2 mouse cellular contexts compared by ENCODE assay signal in genomic region chr11:97648541-97648940, GRCm38 (mm10). TPM values are rescaled to one million over a fixed set of nuclear protein-coding genes. Genes with fewer than 3 reads are reported as not detected.
DNase-seq lines count a peak whose midpoint lies in the region; TF ChIP-seq lines count a peak whose summit lies in the region.
"Not testable (repeated sequence)": the region's sequence is repeated elsewhere in the genome, so short reads cannot be mapped to it uniquely, and the experiment has no call there.

No protein-coding gene starts in this region.

- not testable (repeated sequence) for TF ChIP-seq RAD21 in CH12.LX (IDR thresholded peaks at IDR 0.05; ENCODE audit: low read depth, low read length); MEL (IDR thresholded peaks at IDR 0.05; ENCODE audit: low read depth, low read length)

- not testable (repeated sequence) for H3K4me3 ChIP-seq in CH12.LX (replicated peaks in 1 of 3; ENCODE audit: low read depth in 2 of 3, low read length in 2 of 3, poor library complexity in 1 of 3); MEL (ENCODE audit: control insufficient read depth in 1 of 2, insufficient read depth in 1 of 2, low read depth in 2 of 2, low read length in 2 of 2)

- not testable (repeated sequence) for TF ChIP-seq POLR2A in CH12.LX (IDR thresholded peaks at IDR 0.05; ENCODE audit: low read depth, low read length); MEL (IDR thresholded peaks at IDR 0.05; ENCODE audit: control insufficient read depth in 1 of 2, insufficient read depth in 1 of 2, low read depth in 1 of 2, low read length in 2 of 2, poor library complexity in 1 of 2)

- in situ Hi-C loops in CH12.LX (cut with MboI; ENCODE audit: low pct_ligation_motif_present, low pct_unique_long_range_greater_than_20kb, low sequenced_read_pairs), result not testable (repeated sequence)

- TF ChIP-seq EP300 in CH12.LX (IDR thresholded peaks at IDR 0.05; ENCODE audit: low read length); MEL (IDR thresholded peaks at IDR 0.05; ENCODE audit: low read depth in 1 of 2, low read length in 2 of 2): not testable (repeated sequence)

- not testable (repeated sequence) for H3K79me2 ChIP-seq in CH12.LX (replicated peaks; ENCODE audit: control insufficient read depth, extremely low read depth, insufficient read depth, poor library complexity, severe bottlenecking); MEL (ENCODE audit: control insufficient read depth, insufficient read depth, low read length, poor library complexity)

- H3K4me1 ChIP-seq in CH12.LX (ENCODE audit: control insufficient read depth in 1 of 2, insufficient read depth in 2 of 2), result peaks cover 2 to 22% of the 10 kb centered on the region in 2 experiments; a peak in 2 of 4 replicates
- not testable (repeated sequence) for H3K4me1 ChIP-seq in MEL (ENCODE audit: control insufficient read depth in 1 of 2, insufficient read depth in 2 of 2, low read length in 2 of 2)

- H3K9ac ChIP-seq in CH12.LX (ENCODE audit: insufficient read depth, low read depth); MEL (ENCODE audit: control insufficient read depth, low read depth, low read length, poor library complexity, severe bottlenecking): not testable (repeated sequence)

- not testable (repeated sequence) for H3K27me3 ChIP-seq in CH12.LX (replicated peaks); MEL (ENCODE audit: control insufficient read depth in 1 of 2, insufficient read depth in 2 of 2, low read length in 2 of 2)

- peak; percentile 59 for DNase-seq in CH12.LX (ENCODE audit: extremely low read depth)
- not testable (repeated sequence) for DNase-seq in MEL (ENCODE audit: low read depth, low spot score)

- H3K9me3 ChIP-seq in CH12.LX (replicated peaks; ENCODE audit: low read length); MEL (replicated peaks; ENCODE audit: insufficient read depth, low read length): not testable (repeated sequence)

- dilution Hi-C loops in CH12.LX (cut with MboI; ENCODE audit: extremely low pct_ligation_motif_present, extremely low pct_unique_long_range_greater_than_20kb, low sequenced_read_pairs), result not testable (repeated sequence)

- not testable (repeated sequence) for H3K36me3 ChIP-seq in CH12.LX (replicated peaks in 1 of 2; ENCODE audit: control insufficient read depth in 1 of 2, insufficient read depth in 1 of 2, low read length in 1 of 2); MEL (ENCODE audit: control insufficient read depth in 1 of 2, insufficient read depth in 2 of 2, low read length in 2 of 2)

- H3K4me2 ChIP-seq in CH12.LX (ENCODE audit: insufficient read depth, low read depth, poor library complexity, severe bottlenecking), result not testable (repeated sequence)

- TF ChIP-seq CTCF in CH12.LX (conservative IDR thresholded peaks at IDR 0.05 in 1 of 2, IDR thresholded peaks at IDR 0.05 in 1 of 2; ENCODE audit: low read depth in 2 of 2, low read length in 2 of 2); MEL (IDR thresholded peaks at IDR 0.05 in 2 of 3, conservative IDR thresholded peaks at IDR 0.05 in 1 of 3; ENCODE audit: control insufficient read depth in 1 of 3, insufficient read depth in 1 of 3, low read depth in 2 of 3, low read length in 3 of 3, poor library complexity in 1 of 3, severe bottlenecking in 1 of 3): not testable (repeated sequence)

- not testable (repeated sequence) for H3K27ac ChIP-seq in CH12.LX (ENCODE audit: insufficient read depth, low read depth); MEL (ENCODE audit: control insufficient read depth, low read depth, low read length)

TF ChIP-seq in CH12.LX, 34 proteins besides CTCF, POLR2A, EP300 and RAD21:
- peak; percentile 89 for TF ChIP-seq ZNF384 (IDR thresholded peaks at IDR 0.05; ENCODE audit: low read depth, low read length)

TF ChIP-seq in MEL, 35 proteins besides CTCF, POLR2A, EP300 and RAD21:
- peak; percentile 43 for TF ChIP-seq ZNF384 (IDR thresholded peaks at IDR 0.05; ENCODE audit: low read depth, low read length)

RNA-seq across cellular contexts. Expression of gene Mllt6, which starts 14.7 kb away (rescaled TPM):
- 50.7 and 55.6 TPM in 2 replicates for total RNA-seq in CH12.LX (2012; rRNA removed)
- total RNA-seq in CH12.LX (2014; rRNA removed), result 24.3 and 25.3 TPM in 2 replicates
- polyA plus RNA-seq in CH12.LX (2012; ENCODE audit: insufficient read length, low read depth), result 38.3 and 43.0 TPM in 2 replicates
- total RNA-seq in MEL (2012; rRNA removed), result 15.1 and 17.2 TPM in 2 replicates
- 10 to 100 TPM in 1 of 2 experiments, not detected in 1; 17.6 TPM for polyA plus RNA-seq in MEL (2012; ENCODE audit: insufficient read depth in 1 of 2, insufficient read length in 2 of 2, low read depth in 1 of 2, low replicate concordance in 2 of 2, missing spikeins in 1 of 2)

RNA-seq across cellular contexts. Expression of gene Epop, which starts 19.0 kb away (rescaled TPM):
- total RNA-seq in CH12.LX (2012; rRNA removed), result 4.2 and 5.0 TPM in 2 replicates
- 1.7 and 2.1 TPM in 2 replicates for total RNA-seq in CH12.LX (2014; rRNA removed)
- 8.3 and 8.4 TPM in 2 replicates for polyA plus RNA-seq in CH12.LX (2012; ENCODE audit: insufficient read length, low read depth)
- total RNA-seq in MEL (2012; rRNA removed), result not detected in 2 replicates
- not detected for polyA plus RNA-seq in MEL (2012; ENCODE audit: insufficient read depth in 1 of 2, insufficient read length in 2 of 2, low read depth in 1 of 2, low replicate concordance in 2 of 2, missing spikeins in 1 of 2)

RNA-seq across cellular contexts. Expression of gene Cisd3, which starts 37.1 kb away (rescaled TPM):
- total RNA-seq in CH12.LX (2012; rRNA removed), result 141 and 157 TPM in 2 replicates
- total RNA-seq in CH12.LX (2014; rRNA removed), result 63.8 and 66.1 TPM in 2 replicates
- polyA plus RNA-seq in CH12.LX (2012; ENCODE audit: insufficient read length, low read depth), result 169 and 221 TPM in 2 replicates
- 1.5 and 1.7 TPM in 2 replicates for total RNA-seq in MEL (2012; rRNA removed)
- 1 to 10 TPM in 1 of 2 experiments, not detected in 1; 6.1 TPM for polyA plus RNA-seq in MEL (2012; ENCODE audit: insufficient read depth in 1 of 2, insufficient read length in 2 of 2, low read depth in 1 of 2, low replicate concordance in 2 of 2, missing spikeins in 1 of 2)

RNA-seq across cellular contexts. Expression of gene Pcgf2, which starts 51.8 kb away (rescaled TPM):
- total RNA-seq in CH12.LX (2012; rRNA removed), result 5.6 and 7.9 TPM in 2 replicates
- total RNA-seq in CH12.LX (2014; rRNA removed), result 0.81 and 0.99 TPM in 2 replicates
- polyA plus RNA-seq in CH12.LX (2012; ENCODE audit: insufficient read length, low read depth), result 16.3 and 19.5 TPM in 2 replicates
- total RNA-seq in MEL (2012; rRNA removed), result 12.3 and 20.0 TPM in 2 replicates
- polyA plus RNA-seq in MEL (2012; ENCODE audit: insufficient read depth in 1 of 2, insufficient read length in 2 of 2, low read depth in 1 of 2, low replicate concordance in 2 of 2, missing spikeins in 1 of 2), result 10 to 100 TPM in 1 of 2 experiments, not detected in 1; 38.7 TPM

RNA-seq across cellular contexts. Expression of gene Psmb3, which starts 54.7 kb away (rescaled TPM):
- total RNA-seq in CH12.LX (2012; rRNA removed), result 863 and 969 TPM in 2 replicates
- total RNA-seq in CH12.LX (2014; rRNA removed), result 1,070 and 1,251 TPM in 2 replicates
- 560 and 594 TPM in 2 replicates for polyA plus RNA-seq in CH12.LX (2012; ENCODE audit: insufficient read length, low read depth)
- 914 and 1,101 TPM in 2 replicates for total RNA-seq in MEL (2012; rRNA removed)
- 100 to 1,000 TPM in 1 of 2 experiments, not detected in 1; 648 TPM for polyA plus RNA-seq in MEL (2012; ENCODE audit: insufficient read depth in 1 of 2, insufficient read length in 2 of 2, low read depth in 1 of 2, low replicate concordance in 2 of 2, missing spikeins in 1 of 2)

Comparison
In these comparisons a context has a peak if more than half of its experiments do, and no peak if none do; other contexts are left out.
1. RNA of gene Cisd3, which starts 37.1 kb away (total RNA-seq): 63.8 to 157 TPM in CH12.LX; 1.5 to 1.7 TPM in MEL; every median in the first group is over 10 times any median in the second.